Mouse (Mus musculus): ENCODE results near the gene Neurl1a. TPM values are rescaled to one million over a fixed set of nuclear protein-coding genes. Genes with fewer than 3 reads are reported as not detected.

Neurl1a gene
- polyA plus RNA-seq, 1 experiment from 2014 or later = 2.6 TPM

- no peak for ATAC-seq
- H3K36me3 ChIP-seq = no peaks in the 10 kb centered on the region
- H3K4me1 ChIP-seq = peaks cover 15% of the 10 kb centered on the region
- H3K9ac ChIP-seq = no peak overlapping the region
- no peak overlapping the region for H3K4me3 ChIP-seq
- H3K27ac ChIP-seq = no peak overlapping the region
- H3K4me2 ChIP-seq = no peak overlapping the region
- H3K9me3 ChIP-seq (replicated peaks) = no peaks in the 10 kb centered on the region
- 71% methylated on average over 21 of the region's 21 CpGs for WGBS (ENCODE audit: insufficient replicate concordance)
- H3K27me3 ChIP-seq (replicated peaks) = no peaks in the 10 kb centered on the region
These were observed 123.7 kb downstream of the Neurl1a start for GRCm38 (mm10) chr19:47302191-47302852.

DNA sequence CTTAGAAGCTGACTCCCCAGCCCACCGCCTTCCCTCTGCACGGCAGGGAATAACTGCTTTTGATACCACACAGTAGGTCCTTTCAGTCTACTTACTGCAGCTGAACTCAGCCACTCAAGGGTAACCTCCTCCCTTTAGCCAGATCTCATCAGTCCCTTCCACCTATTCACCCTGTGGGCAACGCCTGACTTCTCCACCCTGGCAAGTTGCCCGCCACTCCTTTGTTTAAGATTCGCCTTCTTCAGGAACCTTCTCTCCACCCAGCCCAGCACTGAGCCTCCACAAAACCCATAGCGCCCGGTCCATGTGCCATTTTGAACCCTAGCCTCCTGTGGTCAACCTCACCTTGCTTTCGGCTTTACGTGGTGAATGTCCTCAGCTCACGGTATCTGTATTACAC, 124.5 kb downstream of the Neurl1a start:
- 72% methylated on average over 10 of the region's 10 CpGs for WGBS (ENCODE audit: insufficient replicate concordance)
- no peaks in the 10 kb centered on the region for H3K9me3 ChIP-seq (replicated peaks)
- H3K27ac ChIP-seq = no peak overlapping the region
- H3K36me3 ChIP-seq = no peaks in the 10 kb centered on the region
- no peak overlapping the region for H3K9ac ChIP-seq
- no peaks in the 10 kb centered on the region for H3K27me3 ChIP-seq (replicated peaks)
- no peak for ATAC-seq
- no peak overlapping the region for H3K4me3 ChIP-seq
- H3K4me1 ChIP-seq = peaks cover 15% of the 10 kb centered on the region
- H3K4me2 ChIP-seq = no peak overlapping the region

GRCm38 (mm10) chr19:47304170-47304745, 125.6 kb downstream of the Neurl1a start:
- Histone ChIP-seq H3K27ac (no peak overlapping the region), H3K9ac (no peak overlapping the region), H3K27me3 (replicated peaks) (no peaks in the 10 kb centered on the region), H3K36me3 (no peaks in the 10 kb centered on the region), H3K4me3 (no peak overlapping the region), H3K4me1 (peaks cover 15% of the 10 kb centered on the region), H3K4me2 (no peak overlapping the region), H3K9me3 (replicated peaks) (no peaks in the 10 kb centered on the region)
- no peak for ATAC-seq
- WGBS (ENCODE audit: insufficient replicate concordance) = 80% methylated on average over 5 of the region's 5 CpGs

DNA sequence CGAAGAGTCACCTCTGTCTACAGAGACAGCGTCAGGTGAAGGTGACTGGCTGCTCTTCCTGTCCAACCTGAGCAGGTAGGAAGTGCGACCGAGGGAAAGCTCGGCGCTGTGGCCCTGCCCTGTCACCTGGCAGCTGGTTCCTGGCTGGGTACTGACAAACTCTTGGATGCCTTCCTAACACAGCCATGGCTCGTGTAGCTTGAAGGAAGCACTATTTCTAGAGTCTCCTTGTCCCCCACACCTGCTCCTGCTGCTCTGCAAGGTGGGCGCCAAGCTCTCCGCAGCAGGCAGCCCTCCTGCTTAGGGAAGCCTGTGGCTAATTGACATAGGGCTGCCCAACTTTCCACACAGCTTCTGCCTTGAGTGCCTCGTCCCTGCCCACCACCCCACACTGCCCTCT, 126.8 kb downstream of the Neurl1a start:
- Histone ChIP-seq H3K4me1 (peaks cover 15% of the 10 kb centered on the region), H3K27ac (no peak overlapping the region), H3K4me2 (no peak overlapping the region), H3K27me3 (replicated peaks) (no peaks in the 10 kb centered on the region), H3K9me3 (replicated peaks) (no peaks in the 10 kb centered on the region), H3K9ac (no peak overlapping the region), H3K36me3 (no peaks in the 10 kb centered on the region), H3K4me3 (no peak overlapping the region)
- ATAC-seq = no peak
- 72% methylated on average over 10 of the region's 10 CpGs for WGBS (ENCODE audit: insufficient replicate concordance)

DNA sequence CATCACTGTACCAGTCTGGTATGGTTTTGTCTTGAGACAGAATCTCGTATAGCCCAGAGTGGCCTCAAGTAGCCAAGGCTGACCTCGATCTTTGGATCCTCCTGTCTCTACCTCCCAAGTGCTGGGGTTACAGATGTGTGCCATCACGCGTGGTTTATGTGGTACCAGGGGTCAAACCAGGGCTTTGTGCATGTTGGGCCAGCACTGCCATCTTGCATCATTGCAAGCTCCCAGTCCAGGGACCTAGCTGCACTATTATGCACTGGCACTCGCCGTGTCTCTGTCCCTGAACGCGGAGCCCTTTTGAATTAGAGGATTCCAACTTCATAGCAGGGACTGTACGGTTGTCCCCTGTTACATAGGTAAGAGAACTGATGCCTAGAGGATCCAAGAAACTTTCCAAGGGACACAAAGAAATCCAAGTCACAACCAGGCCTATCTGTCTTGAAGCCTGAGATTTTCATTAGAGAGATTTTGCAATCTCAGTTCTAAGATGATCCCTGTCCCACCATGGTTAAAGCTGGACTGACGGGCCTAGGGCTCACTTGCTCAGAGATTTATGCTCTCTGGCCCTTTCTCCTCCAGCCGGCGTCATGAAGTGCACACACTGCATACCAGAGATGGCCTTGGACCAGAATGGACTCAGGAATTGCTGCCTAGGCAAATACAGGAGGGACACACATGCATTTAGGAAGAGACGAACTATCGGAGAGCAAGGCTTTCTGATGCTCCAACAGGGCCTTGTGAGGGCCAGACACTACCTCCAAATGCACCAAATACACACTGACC, 127.7 kb downstream of the Neurl1a start:
- 79% methylated on average over 14 of the region's 14 CpGs for WGBS (ENCODE audit: insufficient replicate concordance)
- ATAC-seq = no peak

DNA sequence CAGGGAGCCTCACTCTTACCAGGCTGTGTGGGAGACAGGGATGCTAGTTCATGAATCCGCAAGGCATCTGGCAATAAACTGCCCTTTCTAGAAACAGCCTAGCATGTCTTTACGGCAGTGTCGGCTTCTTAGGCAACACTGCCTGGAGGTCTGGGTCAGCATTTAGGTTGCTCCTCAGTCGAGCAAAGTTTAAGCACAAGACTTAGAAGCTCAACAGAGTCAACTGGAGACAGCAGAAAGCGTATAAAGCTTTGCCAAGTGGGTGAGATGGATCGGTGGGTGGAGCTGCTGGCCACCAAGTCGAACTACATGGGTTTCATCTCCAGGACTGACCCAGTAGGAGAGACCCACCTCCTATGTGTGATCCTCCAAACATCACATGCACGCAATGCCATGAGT, 128.3 kb downstream of the Neurl1a start:
- Histone ChIP-seq H3K4me2 (no peak overlapping the region), H3K4me3 (no peak overlapping the region), H3K27ac (no peak overlapping the region), H3K4me1 (peaks cover 9% of the 10 kb centered on the region; the same call in 1 of the 2 replicates), H3K9ac (no peak overlapping the region), H3K27me3 (replicated peaks) (no peaks in the 10 kb centered on the region), H3K36me3 (no peaks in the 10 kb centered on the region), H3K9me3 (replicated peaks) (no peaks in the 10 kb centered on the region)
- WGBS (ENCODE audit: insufficient replicate concordance) = 74% methylated on average over 8 of the region's 8 CpGs
- ATAC-seq = no peak

More for the DNA sequence above, 127.7 kb downstream of the Neurl1a start:
- Histone ChIP-seq H3K27ac (no peak overlapping the region), H3K27me3 (replicated peaks) (no peaks in the 10 kb centered on the region), H3K4me3 (no peak overlapping the region), H3K9me3 (replicated peaks) (no peaks in the 10 kb centered on the region), H3K9ac (no peak overlapping the region), H3K4me1 (peaks cover 15% of the 10 kb centered on the region), H3K4me2 (no peak overlapping the region), H3K36me3 (no peaks in the 10 kb centered on the region)

Small RNA genes within 50 kb of the gene (microRNA-seq; reads per million reads assigned to microRNA genes)
- not detected for gene Mir6995

Other genes starting within 250 kb of the Neurl1a start
- 0.11 and 0.12 TPM in 2 replicates for gene Ina, start 164.1 kb upstream of the Neurl1a start, polyA plus RNA-seq (2016; fragmentation: Nextera tagmentation; extraction: Ambion mirVana)
- 67.1 and 78.5 TPM in 2 replicates for gene Nt5c2, start 163.7 kb upstream of the Neurl1a start, polyA plus RNA-seq (2016; fragmentation: Nextera tagmentation; extraction: Ambion mirVana)
- 19.0 and 20.0 TPM in 2 replicates for gene Pcgf6, start 127.9 kb upstream of the Neurl1a start, polyA plus RNA-seq (2016; fragmentation: Nextera tagmentation; extraction: Ambion mirVana)
- gene Taf5, start 111.1 kb upstream of the Neurl1a start, polyA plus RNA-seq (2016; fragmentation: Nextera tagmentation; extraction: Ambion mirVana) = 9.5 and 10.1 TPM in 2 replicates
- 984 and 997 TPM in 2 replicates for gene Usmg5, start 88.2 kb upstream of the Neurl1a start, polyA plus RNA-seq (2016; fragmentation: Nextera tagmentation; extraction: Ambion mirVana)
- 10.9 and 11.7 TPM in 2 replicates for gene Pdcd11, start 88.1 kb upstream of the Neurl1a start, polyA plus RNA-seq (2016; fragmentation: Nextera tagmentation; extraction: Ambion mirVana)
- 1.9 and 2.4 TPM in 2 replicates for gene Calhm2, start 40.5 kb upstream of the Neurl1a start, polyA plus RNA-seq (2016; fragmentation: Nextera tagmentation; extraction: Ambion mirVana)
- gene Calhm1, start 34.6 kb upstream of the Neurl1a start, polyA plus RNA-seq (2016; fragmentation: Nextera tagmentation; extraction: Ambion mirVana) = not detected in 2 replicates
- gene Calhm3, start 21.1 kb upstream of the Neurl1a start, polyA plus RNA-seq (2016; fragmentation: Nextera tagmentation; extraction: Ambion mirVana) = not detected in 2 replicates